Mouse (Mus musculus): ENCODE measurements around the gene Anxa1.

DNA sequence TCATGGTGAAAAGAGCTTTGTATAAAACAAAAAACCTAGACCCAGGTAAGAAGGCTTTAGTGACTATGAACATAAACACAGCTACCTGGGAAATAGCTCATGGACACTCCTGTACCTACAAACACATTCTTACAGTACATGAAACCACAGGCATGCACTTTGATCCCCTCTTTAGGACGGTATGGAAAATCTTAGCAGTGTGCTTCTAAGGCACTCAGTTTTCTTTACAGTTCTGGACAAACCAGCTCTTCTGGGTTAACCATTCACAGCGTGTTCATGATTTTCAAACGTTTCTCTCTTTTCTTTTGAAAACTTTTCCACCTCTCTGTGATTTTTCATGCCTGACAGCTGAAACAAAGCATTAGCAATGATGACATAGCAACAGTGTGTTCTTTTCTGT lies 15.7 kb upstream of the Anxa1 start:
- TF ChIP-seq TAL1 (IDR thresholded peaks at IDR 0.05; ENCODE audit: low read length) = no peak
- no peak for TF ChIP-seq GATA1 (IDR thresholded peaks at IDR 0.05; ENCODE audit: low read length)

All from erythroblast, embryonic 14.5 days (primary cell).